Mouse (Mus musculus) ES-E14 (cell line): Measurements from ENCODE around the gene Sult4a1. TPM values are rescaled to one million over a fixed set of nuclear protein-coding genes. Genes with fewer than 3 reads are reported as not detected.

Source experiments
- DNase-seq: peaks from one replicate; pipeline ENCODE4 v3.0.0-alpha.2; 2013; ENCODE audit warnings: low read depth, low spot score
- H3K27ac ChIP-seq: 2 replicates; pipeline ENCODE4 v1.5.1; 2012; ENCODE audit warnings: low read depth, mild to moderate bottlenecking, low read length, moderate library complexity, mixed read lengths; ENCODE audit not compliant: poor library complexity, insufficient read depth, severe bottlenecking
- H3K36me3 ChIP-seq: 2 replicates; pipeline ENCODE4 v1.6.1; 2012; ENCODE audit warnings: mild to moderate bottlenecking, low read length, moderate library complexity, mixed read lengths; ENCODE audit not compliant: control insufficient read depth, poor library complexity, insufficient read depth, severe bottlenecking
- H3K4me1 ChIP-seq, 2 experiments: fragments of 150-350 bp in 1 of 2; sonication (generic) in 1 of 2; 2 replicates each; pipeline ENCODE4 v1.6.1; 2012; ENCODE audit warnings: low read length in 2 of 2, mild to moderate bottlenecking in 1 of 2, mixed read lengths in 1 of 2; ENCODE audit not compliant: control insufficient read depth in 2 of 2, insufficient read depth in 2 of 2, poor library complexity in 1 of 2
- H3K4me3 ChIP-seq, 2 experiments: fragments of 150-350 bp in 1 of 2; sonication (generic) in 1 of 2; 2 replicates each; pipeline ENCODE4 v1.5.1; 2012; ENCODE audit warnings: low read length in 2 of 2, low read depth in 1 of 2, mild to moderate bottlenecking in 1 of 2, mixed read lengths in 1 of 2; ENCODE audit not compliant: insufficient read depth in 1 of 2, poor library complexity in 1 of 2, severe bottlenecking in 1 of 2
- H3K9ac ChIP-seq: 2 replicates; pipeline ENCODE4 v1.6.1; 2012; ENCODE audit warnings: low read depth, mild to moderate bottlenecking, low read length, mixed read lengths; ENCODE audit not compliant: poor library complexity, insufficient read depth, severe bottlenecking
- H3K9me3 ChIP-seq: fragments of 150-350 bp; sonication (generic); 2 replicates; pipeline ENCODE4 v1.6.1; 2012; ENCODE audit warnings: low read depth, mild to moderate bottlenecking, low read length; ENCODE audit not compliant: control insufficient read depth, insufficient read depth
- CHD2 ChIP-seq: IDR thresholded peaks from 2 replicates; pipeline ENCODE4 v1.6.1; 2014; ENCODE audit warnings: mild to moderate bottlenecking, low read depth, low read length, inconsistent platforms
- HCFC1 ChIP-seq: IDR thresholded peaks from 2 replicates; pipeline ENCODE4 v1.6.1; 2012; ENCODE audit warnings: low read length, inconsistent platforms, borderline replicate concordance; ENCODE audit not compliant: insufficient read depth
- MAFK ChIP-seq: IDR thresholded peaks from 2 replicates; pipeline ENCODE4 v1.6.1; 2014; ENCODE audit warnings: mild to moderate bottlenecking, low read depth, low read length, inconsistent platforms; ENCODE audit not compliant: insufficient read depth
- ZC3H11A ChIP-seq: IDR thresholded peaks from 2 replicates; pipeline ENCODE4 v1.6.1; 2012; ENCODE audit warnings: low read depth, mild to moderate bottlenecking, inconsistent platforms, low read length, borderline replicate concordance
- ZNF384 ChIP-seq: IDR thresholded peaks from 2 replicates; pipeline ENCODE4 v1.6.1; 2012; ENCODE audit warnings: low read depth, low read length, inconsistent platforms
- in situ Hi-C, 2 experiments: fragments of 600-800 bp; cut with MboI; formaldehyde crosslinking; loops; one replicate each; pipeline ENCODE4 v1.15.1; 2025; ENCODE audit warnings: low sequenced_read_pairs in 2 of 2, inconsistent platforms in 1 of 2; ENCODE audit not compliant: unreplicated experiment in 2 of 2
- total RNA-seq: library from RNA; depleted of rRNA; stranded (reverse); fragments of 300-350 nt; gene quantifications from 2 replicates; pipeline ENCODE4 v1.2.3, GENCODE M21; 2012

Gene Sult4a1
- total RNA-seq, 1 experiment, result 40.5 TPM

DNA sequence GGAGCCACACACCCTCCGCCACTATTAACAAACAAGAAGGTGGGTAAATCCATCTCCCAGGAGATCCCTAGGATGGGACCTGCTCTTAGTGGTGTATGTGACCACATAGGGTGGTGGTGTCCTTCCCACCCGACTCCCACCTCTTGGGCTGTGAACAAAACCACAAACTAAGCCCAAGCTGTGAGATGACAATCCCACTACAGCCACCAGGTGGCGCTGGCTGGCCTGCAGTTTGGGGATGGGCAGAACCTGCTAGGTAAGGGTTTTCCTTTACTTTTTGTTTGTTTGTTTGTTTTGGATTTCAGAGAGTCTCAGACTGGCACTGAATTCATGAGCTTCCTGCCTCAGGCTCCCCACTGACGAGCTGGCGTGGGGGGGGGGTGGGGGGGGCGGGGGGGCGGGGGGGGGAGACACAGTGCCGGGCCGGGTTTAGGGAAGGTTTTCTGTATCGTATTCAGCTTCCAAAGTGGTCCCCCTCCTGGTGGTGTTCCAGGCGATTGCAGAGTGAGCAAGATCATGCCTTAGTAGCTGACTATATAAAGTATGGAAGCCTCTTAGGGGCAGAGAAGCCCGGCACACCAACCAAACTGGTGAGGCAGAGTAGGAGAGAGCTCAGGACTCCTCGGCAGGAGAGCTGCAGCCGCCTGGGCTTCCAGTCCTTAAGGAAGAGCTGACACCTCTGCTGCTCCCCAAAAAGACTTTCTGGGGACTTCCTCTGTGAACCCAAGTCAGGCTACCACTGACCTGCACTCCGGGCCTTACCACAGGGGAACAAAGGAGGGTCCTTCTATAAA lies 31.4 kb downstream of the Sult4a1 start:
- Histone ChIP-seq H3K4me1 (peaks cover 3 to 15% of the 10 kb centered on the region in 2 experiments; a peak in 3 of 4 replicates), H3K27ac (no peak overlapping the region), H3K4me3 (peak overlapping the region in 1 of 2 experiments; percentile 33; a peak in 2 of 4 replicates), H3K36me3 (0 out of 2 replicates have a peak, but pooled peaks cover 4% of the 10 kb centered on the region), H3K9ac (0 out of 2 replicates have a peak overlapping the region, but pooled peaks have one; percentile 12), H3K9me3 (no peaks in the 10 kb centered on the region)
- in situ Hi-C loops, result loop anchor here in 1 of 2 experiments (25.0 kb wide), 1 partner anchor 312 kb away; no protein-coding TSS in a partner anchor
- peak; percentile 78 for DNase-seq
- TF ChIP-seq MAFK (peak; percentile 76), ZC3H11A (no peak)

- in situ Hi-C loops, result loop anchor here in 1 of 2 experiments (25.0 kb wide), 1 partner anchor 311 kb away; no protein-coding TSS in a partner anchor
- Histone ChIP-seq H3K36me3 (0 out of 2 replicates have a peak, but pooled peaks cover 3% of the 10 kb centered on the region), H3K4me3 (no peak overlapping the region), H3K9me3 (no peaks in the 10 kb centered on the region), H3K9ac (no peak overlapping the region), H3K4me1 (peaks cover 3 to 18% of the 10 kb centered on the region in 2 experiments; a peak in 3 of 4 replicates), H3K27ac (no peak overlapping the region)
- DNase-seq, result peak; percentile 40
- TF ChIP-seq ZC3H11A, result no peak
- TF ChIP-seq CHD2, result no peak
- no peak for TF ChIP-seq MAFK
- no peak for TF ChIP-seq ZNF384
- no peak for TF ChIP-seq HCFC1
Measured at GRCm38 (mm10) chr15:84073058-84073457, 32.5 kb downstream of the Sult4a1 start.

DNA sequence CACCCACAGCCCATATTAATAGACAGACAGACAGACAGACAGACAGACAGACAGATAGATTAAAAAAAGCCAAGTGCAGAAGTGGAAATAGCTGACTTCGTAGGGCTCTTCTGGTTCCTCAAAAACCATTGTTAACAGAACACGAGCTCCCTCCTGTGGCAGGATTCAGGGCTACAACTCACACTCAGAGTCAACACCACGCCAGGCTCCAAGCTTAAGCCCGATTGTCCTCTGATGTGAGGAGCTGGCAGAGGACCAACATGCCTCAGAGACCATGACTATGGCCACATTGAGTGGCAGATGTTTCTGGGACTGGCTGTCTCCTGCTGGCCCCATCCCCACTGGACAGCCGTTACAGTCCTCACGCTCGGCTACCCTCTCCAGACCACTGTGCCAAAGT lies 33.3 kb downstream of the Sult4a1 start:
- Histone ChIP-seq H3K4me1 (peaks cover 3 to 18% of the 10 kb centered on the region in 2 experiments; a peak in 3 of 4 replicates), H3K9me3 (no peaks in the 10 kb centered on the region), H3K27ac (no peak overlapping the region), H3K4me3 (no peak overlapping the region), H3K36me3 (0 out of 2 replicates have a peak, but pooled peaks cover 3% of the 10 kb centered on the region), H3K9ac (no peak overlapping the region)
- in situ Hi-C loops, result loop anchor here in 1 of 2 experiments (25.0 kb wide), 1 partner anchor 310 kb away; no protein-coding TSS in a partner anchor
- TF ChIP-seq ZC3H11A (0 out of 2 replicates have a peak, but pooled peaks have one; percentile 45), HCFC1 (no peak), CHD2 (no peak), MAFK (no peak), ZNF384 (no peak)
- peak; percentile 69 for DNase-seq

- Histone ChIP-seq H3K9ac (no peak overlapping the region), H3K36me3 (no peaks in the 10 kb centered on the region), H3K4me1 (peaks cover 3 to 15% of the 10 kb centered on the region in 2 experiments; a peak in 3 of 4 replicates), H3K4me3 (peak overlapping the region in 1 of 2 experiments; percentile 21; a peak in 1 of 4 replicates), H3K9me3 (no peaks in the 10 kb centered on the region), H3K27ac (no peak overlapping the region)
- TF ChIP-seq ZC3H11A (no peak), ZNF384 (no peak), CHD2 (no peak), HCFC1 (no peak), MAFK (no peak)
- in situ Hi-C loops, result loop anchor here in 1 of 2 experiments (25.0 kb wide), 1 partner anchor 308 kb away; no protein-coding TSS in a partner anchor
- no peak for DNase-seq
Measured at GRCm38 (mm10) chr15:84070116-84070676, 35.4 kb downstream of the Sult4a1 start.
